Mouse (Mus musculus) liver, postnatal 0 days (tissue): ENCODE results near the gene Kalrn.

Source experiments
- CTCF ChIP-seq: sonication (generic); IDR thresholded peaks from 2 replicates; pipeline ENCODE4 v1.5.1; 2016; ENCODE audit warnings: antibody characterized with exemption, low read depth
- EP300 ChIP-seq: IDR thresholded peaks from 2 replicates; pipeline ENCODE4 v1.6.1; 2016; ENCODE audit warnings: antibody characterized with exemption, low read depth, mild to moderate bottlenecking

GRCm38 (mm10) chr16:34208748-34209147, 364.6 kb downstream of the Kalrn start:
- no peak for TF ChIP-seq CTCF
- no peak for TF ChIP-seq EP300
